In genomic region chr14:122909368-122910091, GRCm38 (mm10) we compare ENCODE assay signal across 26 mouse cellular contexts. TPM values are rescaled to one million over a fixed set of nuclear protein-coding genes. Genes with fewer than 3 reads are reported as not detected.
A peak's percentile ranks its signal among the peaks of the same experiment; 100 is the strongest.
DNase-seq lines count a peak whose midpoint lies in the region; ATAC-seq and TF ChIP-seq lines count a peak whose summit lies in the region.
"Had no signal": no experiment of that assay in that cellular context is flagged by ENCODE, and none has a peak within 500 bp of the region (broad histone marks: within the 10 kb centered on the region; RNA-seq: fewer than 3 reads in every experiment).

No protein-coding gene starts in this region.

- no peak overlapping the region for H3K4me2 ChIP-seq in lung, embryonic 16.5 days (ENCODE audit: low read depth, low read length)
- H3K4me2 ChIP-seq: forebrain, embryonic 13.5 days; lung, embryonic 14.5 days had no signal

- H3K27ac ChIP-seq in lung, embryonic 16.5 days (ENCODE audit: low read length): no peak overlapping the region
- H3K27ac ChIP-seq in embryonic facial prominence, embryonic 10.5 days (replicated peaks): no peak overlapping the region
- H3K27ac ChIP-seq: forebrain, embryonic 13.5 days; heart, embryonic 10.5 days; layer of hippocampus, adult 2 months had no signal

- H3K27me3 ChIP-seq in lung, embryonic 16.5 days (ENCODE audit: control insufficient read depth, insufficient read depth, low read depth, low read length): no peaks in the 10 kb centered on the region
- H3K27me3 ChIP-seq in embryonic facial prominence, embryonic 10.5 days (replicated peaks; ENCODE audit: low read depth, poor library complexity, severe bottlenecking): peaks cover 20% of the 10 kb centered on the region

- ATAC-seq in lung, embryonic 16.5 days (ENCODE audit: low read depth): 0 out of 2 replicates have a peak, but pooled peaks have one; percentile 18
- ATAC-seq: activated CD4-positive, CD25-positive, alpha-beta regulatory T cell, adult 4 months; forebrain, embryonic 13.5 days; hindbrain, embryonic 16.5 days had no signal

- 53% methylated on average over 5 of the region's 5 CpGs for WGBS in lung, embryonic 16.5 days
- 63% methylated on average over 5 of the region's 5 CpGs for WGBS in lung, adult 2 months
- WGBS in embryonic facial prominence, embryonic 10.5 days: 93% methylated on average over 5 of the region's 5 CpGs

- H3K36me3 ChIP-seq in lung, embryonic 16.5 days (ENCODE audit: control insufficient read depth, insufficient read depth, low read length): no peaks in the 10 kb centered on the region
- 0 out of 2 replicates have a peak, but pooled peaks cover 5% of the 10 kb centered on the region for H3K36me3 ChIP-seq in embryonic facial prominence, embryonic 10.5 days (replicated peaks)

- peak; percentile 10 for DNase-seq in cerebellum, adult 11-12 months
- DNase-seq in cerebellum, postnatal 14 days: no peak
- no peak for DNase-seq in lung, adult 2 months
- DNase-seq in lung, postnatal 25 days (ENCODE audit: low spot score): peak; percentile 17
- DNase-seq in urinary bladder, adult 18-20 months (ENCODE audit: low spot score in 2 of 2): no peak
- DNase-seq in adrenal gland, postnatal 36 days: no peak
- DNase-seq in embryonic facial prominence, embryonic 10.5 days (ENCODE audit: low spot score): no peak
- DNase-seq: adrenal gland, adult 8-10 months; cerebellum, postnatal 36 days; embryo, embryonic 11 days; gastrocnemius, postnatal 10 days; kidney, adult 18-20 months; kidney, postnatal 10 days; lung, embryonic 14.5 days; midbrain, embryonic 14.5 days; retina, postnatal 1 day; right cerebral cortex, postnatal 25 days; thymus, adult 2 months; thymus, postnatal 4 days had no signal

- peaks cover 6% of the 10 kb centered on the region; the same call in 1 of the 2 replicates for H3K4me1 ChIP-seq in lung, embryonic 16.5 days (replicated peaks; ENCODE audit: control insufficient read depth, insufficient read depth, low read length)
- peaks cover 7% of the 10 kb centered on the region for H3K4me1 ChIP-seq in lung, adult 2 months (ENCODE audit: control insufficient read depth, insufficient read depth, low read length)
- peaks cover 7% of the 10 kb centered on the region for H3K4me1 ChIP-seq in embryonic facial prominence, embryonic 10.5 days

- H3K9me3 ChIP-seq in lung, embryonic 16.5 days (ENCODE audit: control insufficient read depth, low read length): no peaks in the 10 kb centered on the region
- peaks cover 7% of the 10 kb centered on the region; the same call in 1 of the 2 replicates for H3K9me3 ChIP-seq in embryonic facial prominence, embryonic 10.5 days

- no peak for TF ChIP-seq CTCF in lung, adult 2 months (IDR thresholded peaks at IDR 0.05; ENCODE audit: insufficient read depth, low read length)

- no peak overlapping the region for H3K4me3 ChIP-seq in lung, embryonic 16.5 days (ENCODE audit: low read length)
- H3K4me3 ChIP-seq in lung, adult 2 months (replicated peaks; ENCODE audit: extremely low read depth, low read depth, low read length): no peak overlapping the region
- H3K4me3 ChIP-seq in embryonic facial prominence, embryonic 10.5 days: no peak overlapping the region
- H3K4me3 ChIP-seq: forebrain, embryonic 13.5 days; heart, embryonic 10.5 days; layer of hippocampus, adult 2 months; megakaryocyte, embryonic 14.5 days had no signal

- no peak overlapping the region for H3K9ac ChIP-seq in lung, embryonic 16.5 days (ENCODE audit: low read length)
- H3K9ac ChIP-seq: forebrain, embryonic 13.5 days; lung, embryonic 14.5 days had no signal

- no peak for TF ChIP-seq POLR2A in lung, adult 2 months (IDR thresholded peaks at IDR 0.05; ENCODE audit: borderline replicate concordance, extremely low read depth, low read depth, low read length)

RNA-seq across cellular contexts. Expression of gene Ggact, which starts 4.0 kb away (rescaled TPM):
- 15.2 and 17.7 TPM in 2 replicates for polyA plus RNA-seq in lung, embryonic 16.5 days (2015; fragmentation: Nextera tagmentation; extraction: Ambion mirVana)
- polyA plus RNA-seq in lung, adult 2 months (2012; rRNA removed): 33.3 and 49.1 TPM in 2 replicates
- total RNA-seq in adrenal gland, postnatal 36 days (2021): 10 to 100 TPM; 37.0 to 55.3 TPM
- 5.3 and 7.2 TPM in 2 replicates for polyA plus RNA-seq in embryonic facial prominence, embryonic 10.5 days (2016; fragmentation: Nextera tagmentation; extraction: Ambion mirVana)

Comparison
In these comparisons a context has a peak if more than half of its experiments do, and no peak if none do; other contexts are left out.
1. DNase-seq: peak in cerebellum, adult 11-12 months (single experiment) and lung, postnatal 25 days (single experiment); none in cerebellum, postnatal 14 days (0 of 2), lung, adult 2 months (single experiment), urinary bladder, adult 18-20 months (0 of 2), adrenal gland, postnatal 36 days (0 of 2) and embryonic facial prominence, embryonic 10.5 days (single experiment).